Mouse (Mus musculus) megakaryocyte-erythroid progenitor cell, adult 5-6 weeks (primary cell): Measurements from ENCODE around the gene Lrp10. TPM values are rescaled to one million over a fixed set of nuclear protein-coding genes. Genes with fewer than 3 reads are reported as not detected.

ENCODE experiments used
- ATAC-seq: replicated peaks from 2 replicates; pipeline ENCODE4 v1.8.0; 2016; ENCODE audit warnings: mild to moderate bottlenecking, inconsistent platforms; ENCODE audit not compliant: severe bottlenecking, poor library complexity, low FRiP score, low TSS enrichment
- total RNA-seq, 2 experiments: library from RNA; stranded (forward) in 1 of 2; stranded (reverse) in 1 of 2; fragments of 200-1000, 215-1000 nt in 1 of 2; fragments of >200 nt in 1 of 2; fragmentation: Nextera tagmentation in 1 of 2; gene quantifications; 2 replicates each; pipeline ENCODE4 v1.2.3; 2014 to 2017

Gene Lrp10
- total RNA-seq, 2 experiments from 2014 or later, result 19.9 to 38.4 TPM

DNA sequence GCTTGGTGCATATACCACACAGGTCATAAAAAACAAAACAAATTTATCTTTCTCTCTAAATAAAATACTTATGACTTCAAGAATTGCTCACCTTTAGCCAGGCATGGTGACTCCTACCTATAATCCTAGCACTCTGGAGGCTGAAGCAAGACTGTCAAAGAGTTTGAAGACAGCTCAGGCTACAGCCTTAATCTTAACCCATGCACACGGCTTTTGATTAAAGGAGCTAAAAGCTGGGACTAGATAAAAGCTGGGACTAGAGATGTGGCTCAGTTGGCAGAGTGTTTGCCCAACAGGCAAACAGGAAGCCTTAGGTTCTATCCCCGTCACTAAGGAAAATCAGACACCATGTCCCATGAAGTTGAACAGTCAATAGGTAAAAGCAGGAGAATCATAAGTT is 39.2 kb downstream of the Lrp10 start:
- peak; percentile 69 for ATAC-seq

DNA sequence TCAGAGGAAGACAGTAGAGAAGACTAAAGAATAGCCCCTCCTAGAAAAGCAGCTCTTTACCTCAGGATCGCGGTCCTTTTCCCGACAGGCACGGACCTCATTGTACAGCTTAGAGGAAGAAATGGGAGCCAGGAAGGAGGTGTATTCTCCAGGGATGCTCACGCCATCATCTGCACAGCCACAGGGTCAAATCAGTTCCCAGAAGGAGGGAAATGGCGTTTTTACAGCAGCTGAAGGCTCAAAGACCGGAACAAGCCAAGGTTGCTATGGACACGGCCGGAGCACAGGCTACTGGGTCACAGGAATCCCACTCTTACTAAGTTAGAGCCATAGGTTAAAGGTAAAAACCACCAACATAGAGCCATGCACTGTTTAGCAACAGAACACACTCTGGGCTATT is 45.8 kb downstream of the Lrp10 start:
- ATAC-seq, result no peak

DNA sequence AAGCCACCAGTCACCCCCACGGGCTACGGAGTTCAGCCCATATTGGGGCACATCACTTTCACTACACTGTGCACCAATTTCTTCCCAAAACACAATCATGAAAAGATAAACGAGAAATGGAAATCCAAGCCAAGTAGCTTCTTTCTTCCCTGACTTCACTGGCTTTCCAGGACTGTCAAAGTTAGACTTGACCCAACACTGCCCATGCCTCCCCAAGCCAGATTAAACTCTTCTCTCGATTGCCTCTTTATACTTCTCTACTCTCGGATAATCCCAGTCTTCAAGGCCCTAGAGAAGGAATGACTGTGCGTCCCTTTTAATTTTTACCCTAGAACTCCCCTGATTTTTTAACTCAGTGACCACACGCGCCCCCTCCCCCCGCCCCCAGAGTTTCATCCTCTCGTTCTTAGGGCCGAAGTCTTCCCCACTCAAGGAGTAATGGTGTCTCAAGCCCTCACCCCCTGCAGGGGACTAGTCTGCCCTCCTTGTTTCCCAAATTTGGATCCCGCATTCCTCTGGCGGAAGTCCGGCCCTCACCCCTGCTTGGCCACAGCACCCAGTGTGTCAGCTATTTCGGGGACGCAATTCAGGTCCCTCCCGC is 52.9 kb downstream of the Lrp10 start:
- ATAC-seq, result no peak

Other genes starting within 250 kb of the Lrp10 start
- 184 and 235 TPM in 2 replicates for gene Dad1, start 210.0 kb upstream of the Lrp10 start, total RNA-seq (2014; fragmentation: Nextera tagmentation)
- 106 and 168 TPM in 2 replicates for gene Dad1, start 210.0 kb upstream of the Lrp10 start, total RNA-seq (2017)
- 25.5 and 28.5 TPM in 2 replicates for gene Abhd4, start 209.9 kb upstream of the Lrp10 start, total RNA-seq (2014; fragmentation: Nextera tagmentation)
- 16.9 and 18.6 TPM in 2 replicates for gene Abhd4, start 209.9 kb upstream of the Lrp10 start, total RNA-seq (2017)
- not detected in 2 replicates for gene Olfr49, start 179.2 kb upstream of the Lrp10 start, total RNA-seq (2014; fragmentation: Nextera tagmentation)
- not detected in 2 replicates for gene Olfr49, start 179.2 kb upstream of the Lrp10 start, total RNA-seq (2017)
- 69.1 and 70.3 TPM in 2 replicates for gene Oxa1l, start 103.3 kb upstream of the Lrp10 start, total RNA-seq (2014; fragmentation: Nextera tagmentation)
- 32.5 and 51.1 TPM in 2 replicates for gene Oxa1l, start 103.3 kb upstream of the Lrp10 start, total RNA-seq (2017)
- 8.8 and 12.9 TPM in 2 replicates for gene Slc7a7, start 46.4 kb upstream of the Lrp10 start, total RNA-seq (2014; fragmentation: Nextera tagmentation)
- 8.2 and 10.6 TPM in 2 replicates for gene Slc7a7, start 46.4 kb upstream of the Lrp10 start, total RNA-seq (2017)
- gene Mrpl52, start 37.2 kb upstream of the Lrp10 start, total RNA-seq (2014; fragmentation: Nextera tagmentation), result 504 and 507 TPM in 2 replicates
- gene Mrpl52, start 37.2 kb upstream of the Lrp10 start, total RNA-seq (2017), result 266 and 434 TPM in 2 replicates
- gene Mmp14, start 32.5 kb upstream of the Lrp10 start, total RNA-seq (2014; fragmentation: Nextera tagmentation), result 39.2 and 44.9 TPM in 2 replicates
- 23.4 and 37.2 TPM in 2 replicates for gene Mmp14, start 32.5 kb upstream of the Lrp10 start, total RNA-seq (2017)
- gene Rem2, start 12.0 kb downstream of the Lrp10 start, total RNA-seq (2014; fragmentation: Nextera tagmentation), result 0.50 and 3.5 TPM in 2 replicates
- gene Rem2, start 12.0 kb downstream of the Lrp10 start, total RNA-seq (2017), result 0.80 and 2.0 TPM in 2 replicates
- gene Prmt5, start 53.4 kb downstream of the Lrp10 start, total RNA-seq (2014; fragmentation: Nextera tagmentation), result 73.8 and 87.5 TPM in 2 replicates
- 71.5 and 77.3 TPM in 2 replicates for gene Prmt5, start 53.4 kb downstream of the Lrp10 start, total RNA-seq (2017)
- 94.2 and 97.3 TPM in 2 replicates for gene Haus4, start 90.5 kb downstream of the Lrp10 start, total RNA-seq (2014; fragmentation: Nextera tagmentation)
- 60.5 and 68.2 TPM in 2 replicates for gene Haus4, start 90.5 kb downstream of the Lrp10 start, total RNA-seq (2017)
- gene Ajuba, start 113.4 kb downstream of the Lrp10 start, total RNA-seq (2014; fragmentation: Nextera tagmentation), result not detected in 2 replicates
- gene Ajuba, start 113.4 kb downstream of the Lrp10 start, total RNA-seq (2017), result 0.19 and 0.80 TPM in 2 replicates
- gene 4931414P19Rik, start 141.9 kb downstream of the Lrp10 start, total RNA-seq (2014; fragmentation: Nextera tagmentation), result 6.2 and 12.7 TPM in 2 replicates
- 2.9 and 7.3 TPM in 2 replicates for gene 4931414P19Rik, start 141.9 kb downstream of the Lrp10 start, total RNA-seq (2017)
- 221 and 258 TPM in 2 replicates for gene Psmb5, start 153.9 kb downstream of the Lrp10 start, total RNA-seq (2014; fragmentation: Nextera tagmentation)
- 39.5 and 75.5 TPM in 2 replicates for gene Psmb5, start 153.9 kb downstream of the Lrp10 start, total RNA-seq (2017)
- 0.45 TPM in 1 of 2 replicates, not detected in the other for gene Psmb11, start 157.3 kb downstream of the Lrp10 start, total RNA-seq (2014; fragmentation: Nextera tagmentation)
- not detected in 2 replicates for gene Psmb11, start 157.3 kb downstream of the Lrp10 start, total RNA-seq (2017)
- gene Gm17606, start 176.8 kb downstream of the Lrp10 start, total RNA-seq (2014; fragmentation: Nextera tagmentation), result not detected in 2 replicates
- gene Gm17606, start 176.8 kb downstream of the Lrp10 start, total RNA-seq (2017), result not detected in 2 replicates
- 2.3 and 2.5 TPM in 2 replicates for gene Cdh24, start 177.2 kb downstream of the Lrp10 start, total RNA-seq (2014; fragmentation: Nextera tagmentation)
- 0.15 and 1.7 TPM in 2 replicates for gene Cdh24, start 177.2 kb downstream of the Lrp10 start, total RNA-seq (2017)
- 37.1 and 42.0 TPM in 2 replicates for gene 1700123O20Rik, start 222.1 kb downstream of the Lrp10 start, total RNA-seq (2014; fragmentation: Nextera tagmentation)
- gene 1700123O20Rik, start 222.1 kb downstream of the Lrp10 start, total RNA-seq (2017), result 42.4 and 58.4 TPM in 2 replicates
- 222 and 244 TPM in 2 replicates for gene Acin1, start 222.8 kb downstream of the Lrp10 start, total RNA-seq (2014; fragmentation: Nextera tagmentation)
- 267 and 293 TPM in 2 replicates for gene Acin1, start 222.8 kb downstream of the Lrp10 start, total RNA-seq (2017)
- gene Gm29776, start 234.7 kb downstream of the Lrp10 start, total RNA-seq (2014; fragmentation: Nextera tagmentation), result not detected in 2 replicates
- gene Gm29776, start 234.7 kb downstream of the Lrp10 start, total RNA-seq (2017), result not detected in 2 replicates
- gene Cebpe, start 248.0 kb downstream of the Lrp10 start, total RNA-seq (2014; fragmentation: Nextera tagmentation), result 1.4 and 5.7 TPM in 2 replicates
- not detected in 2 replicates for gene Cebpe, start 248.0 kb downstream of the Lrp10 start, total RNA-seq (2017)